Mouse (Mus musculus) lung, adult 18-20 months (tissue): ENCODE data around the gene Ap1m2.
"Not testable (repeated sequence)": the region's sequence is repeated elsewhere in the genome, so short reads cannot be mapped to it uniquely, and the experiment has no call there.

Source experiments
- DNase-seq, 2 experiments: peaks; one replicate each; pipeline ENCODE4 v3.0.0; 2022; ENCODE audit warnings: mixed read lengths in 2 of 2

Gene Ap1m2

DNA sequence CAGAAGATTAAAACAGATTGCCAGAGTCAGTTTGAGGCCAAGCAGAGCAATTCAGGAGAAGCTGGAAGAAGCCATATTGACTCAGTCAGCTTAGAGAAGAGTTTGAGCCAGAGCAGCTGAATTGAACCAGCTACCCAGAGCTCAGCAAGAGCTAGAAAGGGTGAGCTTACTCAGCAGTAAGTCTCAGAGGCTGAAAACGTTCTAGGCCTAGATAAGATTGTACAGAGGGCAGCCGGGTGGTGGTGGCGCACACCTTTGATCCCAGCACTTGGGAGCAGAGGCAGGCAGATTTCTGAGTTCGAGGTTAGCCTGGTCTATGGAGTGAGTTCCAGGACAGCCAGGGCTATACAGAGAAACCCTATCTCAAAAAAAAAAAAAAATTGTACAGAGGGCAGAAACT is 55.8 kb downstream of the Ap1m2 start:
- DNase-seq: not testable (repeated sequence)

DNA sequence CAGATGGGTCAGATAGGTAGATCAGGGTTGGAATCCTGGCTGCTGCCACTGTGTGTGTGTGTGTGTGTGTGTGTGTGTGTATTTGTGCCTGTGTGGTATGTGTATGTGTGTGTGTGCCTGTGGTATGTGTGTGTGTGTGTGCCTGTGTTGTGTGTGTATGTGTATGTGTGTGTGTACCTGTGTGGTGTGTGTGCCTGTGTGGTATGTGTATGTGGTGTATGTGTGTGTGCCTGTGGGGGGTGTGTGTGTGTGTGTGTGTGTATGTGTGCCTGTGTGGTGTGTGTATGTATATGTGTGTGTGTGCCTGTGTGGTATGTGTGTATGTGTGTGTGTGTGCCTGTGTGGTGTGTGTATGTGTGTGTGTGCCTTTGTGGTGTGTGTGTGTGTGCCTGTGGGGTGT is 57.4 kb downstream of the Ap1m2 start:
- no peak for DNase-seq

DNA sequence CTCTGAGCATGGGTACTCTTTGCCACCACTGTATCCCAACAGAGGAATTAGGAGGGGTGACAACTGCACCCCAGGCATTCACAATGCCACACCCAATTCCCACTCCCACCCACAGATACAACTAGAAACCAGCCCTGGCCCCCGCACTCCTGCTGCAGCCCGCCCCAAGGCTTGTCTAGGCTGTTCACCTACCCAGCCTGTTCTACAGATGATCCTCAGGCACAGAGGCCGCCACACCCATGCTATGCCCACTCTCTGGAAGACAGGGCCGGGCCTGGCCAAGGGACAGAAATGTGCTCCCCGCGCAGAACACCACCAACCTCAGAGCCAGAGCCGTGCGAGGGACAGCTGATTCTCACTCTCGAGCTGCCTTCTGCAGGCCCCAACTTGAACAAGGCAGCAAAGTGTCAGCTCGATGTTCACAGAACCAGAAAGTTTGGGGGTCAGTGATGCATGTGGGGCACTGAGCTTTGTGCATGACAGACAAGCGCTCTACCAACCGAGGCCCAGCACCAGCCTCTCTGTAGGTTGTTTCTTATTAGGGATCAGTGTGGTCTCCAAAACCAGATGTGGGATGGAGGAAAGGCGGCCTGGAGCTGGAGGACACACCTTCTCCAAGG is 60.9 kb downstream of the Ap1m2 start:
- DNase-seq: no peak

DNA sequence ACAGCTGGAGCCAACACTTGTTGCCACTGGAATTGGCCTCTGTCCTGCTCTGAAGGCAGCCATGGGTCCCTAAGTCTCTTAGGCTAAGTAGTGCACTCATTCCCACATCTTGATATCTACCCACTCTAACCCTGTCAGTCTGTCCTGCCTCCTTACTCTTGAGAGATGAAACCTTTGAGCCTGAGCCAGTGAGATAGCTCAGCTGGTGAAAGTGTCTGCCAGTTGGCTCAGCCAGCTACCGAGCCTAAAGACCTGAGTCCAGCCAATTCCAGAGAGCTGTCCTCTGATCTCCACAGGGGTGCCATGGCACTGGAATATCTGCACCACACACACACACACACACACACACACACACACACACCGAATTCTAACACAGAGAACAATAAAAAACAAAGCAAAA is 61.6 kb downstream of the Ap1m2 start:
- DNase-seq: no peak

DNA sequence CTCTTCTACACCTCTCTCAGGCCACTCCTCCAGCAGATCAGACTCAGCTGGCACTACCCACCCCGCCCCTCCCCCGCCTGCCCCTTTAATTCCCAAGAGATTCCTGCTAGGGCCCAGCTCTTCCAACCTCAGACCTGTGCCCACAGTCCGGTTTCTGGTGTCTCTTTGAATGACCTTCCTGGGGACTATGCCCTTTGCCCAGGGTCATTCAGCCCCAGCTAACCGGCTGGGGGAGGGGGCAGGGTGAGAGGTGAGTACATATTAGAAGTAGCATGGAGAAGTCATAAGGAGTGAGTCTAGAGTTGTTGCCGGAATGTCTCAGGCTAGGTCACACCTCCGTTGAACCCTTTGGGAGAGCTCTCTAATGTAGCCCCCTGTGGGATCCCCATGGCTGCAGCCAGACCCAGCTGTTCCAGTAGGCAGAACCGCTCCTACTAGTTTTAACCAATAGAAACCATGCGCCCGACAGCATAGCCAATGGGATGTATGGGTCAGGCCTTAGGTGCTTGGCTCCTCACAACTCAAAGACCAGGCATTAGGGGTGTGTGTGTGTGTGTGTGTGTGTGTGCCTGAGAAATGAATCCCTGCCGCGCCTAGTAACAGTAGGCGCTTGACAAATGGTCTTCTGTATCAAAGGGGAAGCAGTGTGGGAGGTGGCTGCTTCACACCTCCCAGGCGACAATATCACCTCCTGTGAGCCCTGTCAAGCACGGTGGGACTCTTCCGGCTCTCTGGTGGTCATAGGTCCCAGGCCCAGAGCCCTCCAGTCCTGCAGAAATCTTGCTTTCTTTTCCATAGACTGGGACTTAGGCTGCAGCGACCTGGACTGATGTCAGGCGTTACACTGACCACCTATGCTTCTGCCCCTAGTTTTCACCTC is 62.3 kb downstream of the Ap1m2 start:
- no peak for DNase-seq

DNA sequence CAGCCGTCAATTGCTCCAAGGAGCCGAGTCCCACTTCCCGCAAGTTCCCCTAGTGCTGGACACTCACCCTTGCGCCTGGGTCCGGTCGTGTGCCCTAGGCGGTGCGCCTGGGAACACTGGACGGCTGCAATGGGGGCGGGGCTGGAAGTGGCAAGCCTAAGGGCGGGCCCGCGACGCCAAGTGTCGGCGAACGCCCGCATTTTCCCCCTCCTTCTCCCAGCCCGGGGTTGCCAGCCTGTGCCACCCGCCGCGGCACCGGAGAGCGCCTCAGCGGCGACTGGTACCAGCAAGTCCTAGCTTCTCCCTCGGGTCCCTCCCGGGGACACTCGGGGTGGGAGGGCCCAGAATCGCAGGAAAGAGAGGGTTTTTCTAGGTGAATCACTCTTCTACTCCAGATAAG is 63.8 kb downstream of the Ap1m2 start, which contains the start of gene S1pr5:
TSS of gene S1pr5 (minus strand) at position 118 of the 400 bp plus-strand sequence.
- DNase-seq: peak; percentile 71 to 78

DNA sequence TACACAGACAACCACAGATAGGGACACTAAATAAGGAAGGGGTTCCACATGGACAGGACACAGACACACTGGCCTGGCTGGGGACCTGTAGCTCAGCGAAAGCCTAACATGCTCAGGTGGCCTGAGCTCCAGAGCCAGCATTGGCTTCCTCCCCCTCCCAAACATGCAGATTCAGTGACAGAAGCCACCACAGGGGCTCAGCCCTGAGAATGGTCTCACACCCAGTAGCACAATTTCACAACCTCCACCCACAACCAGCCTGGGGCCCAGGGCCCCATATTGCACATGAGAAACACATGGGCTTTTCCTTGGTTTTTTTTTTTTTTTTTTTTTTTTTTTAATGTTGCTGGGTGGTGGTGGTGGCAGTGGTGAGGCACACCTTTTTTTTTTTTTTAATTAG is 65.8 kb downstream of the Ap1m2 start:
- DNase-seq: no peak

DNA sequence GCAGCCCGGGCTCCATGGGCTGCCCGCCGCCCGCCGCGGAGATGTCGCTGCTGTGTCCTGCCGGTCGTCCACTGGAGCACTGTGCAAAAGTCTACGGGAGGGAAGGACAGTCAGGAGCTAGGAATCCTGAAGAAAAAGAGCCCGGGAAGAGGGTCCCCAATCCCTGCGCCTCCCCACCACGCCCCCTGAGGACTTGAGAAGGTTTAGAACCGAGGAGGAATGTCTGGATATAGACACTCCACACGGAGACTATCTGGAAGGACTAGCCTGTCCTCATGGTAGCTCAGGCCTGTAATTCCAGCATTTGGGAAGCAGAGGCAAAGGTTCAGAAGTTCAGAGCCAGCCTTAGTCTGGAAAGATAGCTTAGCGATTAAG is 67.0 kb downstream of the Ap1m2 start:
- no peak for DNase-seq

DNA sequence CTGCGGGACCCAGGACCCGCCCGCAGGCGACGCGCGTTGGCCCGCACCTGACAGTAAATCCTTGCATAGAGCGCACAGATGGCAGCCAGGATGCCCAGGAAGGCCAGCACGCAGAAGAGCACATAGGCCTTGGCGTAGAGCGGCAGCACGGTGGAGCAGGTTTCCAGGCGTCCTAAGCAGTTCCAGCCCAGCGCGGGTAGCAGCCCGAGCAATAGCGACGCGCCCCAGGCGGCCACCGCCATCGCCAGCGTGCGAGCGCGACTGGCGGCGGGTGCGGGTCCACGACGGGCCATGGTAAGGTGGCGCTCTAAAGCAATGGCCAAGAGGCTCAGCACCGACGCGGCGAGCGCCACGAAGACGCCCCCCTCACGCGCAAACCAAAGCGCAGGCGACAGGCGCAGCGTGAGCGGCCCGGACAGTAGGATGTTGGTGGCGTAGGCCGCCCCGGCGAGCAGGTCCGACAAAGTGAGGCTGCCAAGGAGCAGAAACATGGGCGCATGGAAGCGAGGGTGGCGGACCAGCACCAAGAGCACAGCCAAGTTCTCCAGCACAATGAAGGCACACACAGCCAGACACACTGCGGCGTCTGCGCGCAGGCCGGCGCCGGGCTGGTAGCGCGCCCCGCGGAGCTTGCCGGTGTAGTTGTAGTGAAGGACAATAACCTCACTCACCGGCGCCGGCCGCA is 67.6 kb downstream of the Ap1m2 start:
- DNase-seq: no peak
